Mouse (Mus musculus): ENCODE measurements around the gene Rad51b. TPM values are rescaled to one million over a fixed set of nuclear protein-coding genes. Genes with fewer than 3 reads are reported as not detected.
A peak's percentile ranks its signal among the peaks of the same experiment; 100 is the strongest.

The Rad51b gene
- polyA plus RNA-seq, 1 experiment from 2014 or later = 2.7 TPM

DNA sequence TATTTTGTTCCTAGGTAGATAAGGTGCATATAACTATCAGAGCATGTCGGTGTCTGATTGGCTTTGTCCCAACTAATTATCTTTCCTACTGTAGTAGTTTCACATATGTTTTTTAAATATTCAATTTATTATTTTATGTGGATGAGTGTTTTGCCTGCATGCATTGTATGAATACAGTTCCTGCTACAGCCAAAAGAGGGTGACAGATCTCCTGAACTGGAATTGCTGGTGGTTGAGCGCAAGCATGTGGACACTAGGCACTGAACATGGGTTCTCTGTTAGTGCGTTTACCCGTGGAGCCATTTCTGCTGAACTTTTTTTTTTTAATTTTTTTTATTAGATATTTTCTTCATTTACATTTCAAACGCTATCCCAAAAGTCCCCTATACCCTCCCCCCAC is 358.1 kb downstream of the Rad51b start:
- H3K9me3 ChIP-seq (ENCODE audit: control insufficient read depth, low read length) = no peaks in the 10 kb centered on the region
- H3K27ac ChIP-seq (ENCODE audit: low read depth, low read length) = no peak overlapping the region
- H3K27me3 ChIP-seq (replicated peaks; ENCODE audit: control insufficient read depth, insufficient read depth, low read length) = no peaks in the 10 kb centered on the region
- WGBS = 97% methylated on average over 5 of the region's 5 CpGs
- H3K36me3 ChIP-seq (ENCODE audit: control insufficient read depth, insufficient read depth, low read length) = no peaks in the 10 kb centered on the region
- H3K4me1 ChIP-seq (ENCODE audit: control insufficient read depth, insufficient read depth, low read depth, low read length) = no peaks in the 10 kb centered on the region
- H3K4me2 ChIP-seq (ENCODE audit: low read length) = no peak overlapping the region
- no peak overlapping the region for H3K4me3 ChIP-seq (ENCODE audit: low read length)
- ATAC-seq = no peak
- H3K9ac ChIP-seq (ENCODE audit: low read depth, low read length) = no peak overlapping the region

DNA sequence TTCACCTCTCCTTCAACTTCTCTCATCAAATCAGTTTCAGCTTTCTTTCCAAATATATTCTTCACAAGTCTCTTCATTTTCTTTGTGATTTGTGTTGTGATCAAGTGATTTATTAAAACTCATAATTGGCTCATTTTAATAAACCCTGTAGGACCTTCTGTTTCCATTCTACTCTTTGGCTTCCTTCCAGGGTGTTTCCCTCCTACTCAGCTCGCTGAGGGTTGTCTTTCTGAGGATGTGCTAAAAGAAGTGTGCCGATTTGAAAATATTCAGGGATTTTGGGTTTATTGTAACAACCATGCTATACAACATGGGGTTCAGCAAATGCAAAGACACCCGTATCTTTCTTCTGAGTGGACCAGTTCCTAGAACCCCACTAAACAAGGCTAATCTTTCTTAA is 361.8 kb downstream of the Rad51b start:
- no peak overlapping the region for H3K9ac ChIP-seq (ENCODE audit: low read depth, low read length)
- H3K4me1 ChIP-seq (ENCODE audit: control insufficient read depth, insufficient read depth, low read depth, low read length) = 0 out of 2 replicates have a peak, but pooled peaks cover 3% of the 10 kb centered on the region
- H3K27me3 ChIP-seq (replicated peaks; ENCODE audit: control insufficient read depth, insufficient read depth, low read length) = no peaks in the 10 kb centered on the region
- WGBS = 77% methylated on average over 3 of the region's 3 CpGs
- no peak overlapping the region for H3K4me3 ChIP-seq (ENCODE audit: low read length)
- no peaks in the 10 kb centered on the region for H3K36me3 ChIP-seq (ENCODE audit: control insufficient read depth, insufficient read depth, low read length)
- no peak overlapping the region for H3K4me2 ChIP-seq (ENCODE audit: low read length)
- no peaks in the 10 kb centered on the region for H3K9me3 ChIP-seq (ENCODE audit: control insufficient read depth, low read length)
- H3K27ac ChIP-seq (ENCODE audit: low read depth, low read length) = no peak overlapping the region
- ATAC-seq = no peak

DNA sequence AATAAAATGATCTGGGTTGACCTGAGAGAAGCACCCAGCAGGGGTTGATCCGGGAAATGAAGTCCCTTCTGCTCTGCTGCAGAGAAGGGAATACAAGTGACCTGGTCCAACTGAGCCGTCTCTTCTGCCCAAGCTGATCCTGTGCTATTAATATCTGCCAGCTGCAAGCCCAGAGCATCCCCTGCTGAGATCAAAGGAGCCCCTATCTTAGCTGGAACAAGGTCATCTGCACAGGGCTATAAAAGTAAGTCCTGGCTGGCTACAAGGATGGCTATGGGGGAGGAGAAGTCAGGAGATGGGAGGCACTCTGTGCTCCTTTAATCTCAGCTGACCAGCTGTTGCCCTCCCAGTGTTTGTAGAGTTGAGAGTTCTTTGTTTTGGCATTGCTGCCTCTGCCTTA is 364.2 kb downstream of the Rad51b start:
- no peaks in the 10 kb centered on the region for H3K36me3 ChIP-seq (ENCODE audit: control insufficient read depth, insufficient read depth, low read length)
- 0 out of 2 replicates have a peak, but pooled peaks have one; percentile 50 for ATAC-seq
- 7% methylated on average over 2 of the region's 2 CpGs for WGBS
- H3K27me3 ChIP-seq (replicated peaks; ENCODE audit: control insufficient read depth, insufficient read depth, low read length) = no peaks in the 10 kb centered on the region
- H3K27ac ChIP-seq (ENCODE audit: low read depth, low read length) = no peak overlapping the region; the same call in 1 of the 2 replicates
- 0 out of 2 replicates have a peak, but pooled peaks cover 3% of the 10 kb centered on the region for H3K4me1 ChIP-seq (ENCODE audit: control insufficient read depth, insufficient read depth, low read depth, low read length)
- no peak overlapping the region for H3K4me2 ChIP-seq (ENCODE audit: low read length)
- H3K9ac ChIP-seq (ENCODE audit: low read depth, low read length) = no peak overlapping the region
- no peak overlapping the region for H3K4me3 ChIP-seq (ENCODE audit: low read length)
- no peaks in the 10 kb centered on the region for H3K9me3 ChIP-seq (ENCODE audit: control insufficient read depth, low read length)

DNA sequence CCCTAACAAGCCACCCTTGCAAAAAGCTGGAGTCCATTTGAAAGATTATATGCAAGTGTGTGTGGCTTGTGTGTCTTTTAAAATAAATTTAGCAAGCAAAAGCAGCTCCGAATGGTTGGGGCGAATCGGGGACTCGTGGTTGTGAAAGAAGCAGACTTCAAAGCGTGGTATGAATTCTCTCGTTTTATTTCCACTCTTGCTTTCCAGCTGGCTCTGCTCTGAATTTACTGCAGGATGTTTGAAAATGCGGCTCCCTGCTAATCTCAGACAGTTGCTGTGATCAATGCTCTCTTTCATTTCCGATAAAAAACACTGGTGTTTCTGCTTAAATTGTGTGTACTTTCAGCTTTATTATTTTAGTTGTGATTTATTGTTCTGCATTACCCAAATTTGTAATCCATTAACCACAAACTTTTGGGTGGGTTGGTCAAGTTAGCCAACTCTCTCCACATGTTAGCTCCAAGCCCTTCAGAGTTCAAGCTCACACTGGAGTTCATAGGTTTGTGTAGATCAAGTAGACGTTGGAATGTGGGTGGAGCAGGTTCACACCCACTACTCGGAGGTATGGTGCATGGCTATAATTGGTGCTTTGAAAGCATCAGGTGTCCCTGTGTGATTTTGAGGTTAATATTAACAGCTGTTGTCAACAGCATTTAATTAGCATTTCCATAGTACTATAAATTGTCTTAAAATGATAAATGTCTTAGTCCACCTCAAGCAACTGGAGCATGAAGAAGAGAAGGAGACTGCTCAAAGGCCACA is 366.2 kb downstream of the Rad51b start:
- Histone ChIP-seq H3K27ac (ENCODE audit: low read depth, low read length) (no peak overlapping the region), H3K9ac (ENCODE audit: low read depth, low read length) (no peak overlapping the region), H3K4me1 (ENCODE audit: control insufficient read depth, insufficient read depth, low read depth, low read length) (0 out of 2 replicates have a peak, but pooled peaks cover 3% of the 10 kb centered on the region), H3K4me3 (ENCODE audit: low read length) (no peak overlapping the region), H3K9me3 (ENCODE audit: control insufficient read depth, low read length) (no peaks in the 10 kb centered on the region), H3K4me2 (ENCODE audit: low read length) (no peak overlapping the region), H3K27me3 (replicated peaks; ENCODE audit: control insufficient read depth, insufficient read depth, low read length) (no peaks in the 10 kb centered on the region), H3K36me3 (ENCODE audit: control insufficient read depth, insufficient read depth, low read length) (no peaks in the 10 kb centered on the region)
- ATAC-seq = no peak
- WGBS = 63% methylated on average over 10 of the region's 10 CpGs

DNA sequence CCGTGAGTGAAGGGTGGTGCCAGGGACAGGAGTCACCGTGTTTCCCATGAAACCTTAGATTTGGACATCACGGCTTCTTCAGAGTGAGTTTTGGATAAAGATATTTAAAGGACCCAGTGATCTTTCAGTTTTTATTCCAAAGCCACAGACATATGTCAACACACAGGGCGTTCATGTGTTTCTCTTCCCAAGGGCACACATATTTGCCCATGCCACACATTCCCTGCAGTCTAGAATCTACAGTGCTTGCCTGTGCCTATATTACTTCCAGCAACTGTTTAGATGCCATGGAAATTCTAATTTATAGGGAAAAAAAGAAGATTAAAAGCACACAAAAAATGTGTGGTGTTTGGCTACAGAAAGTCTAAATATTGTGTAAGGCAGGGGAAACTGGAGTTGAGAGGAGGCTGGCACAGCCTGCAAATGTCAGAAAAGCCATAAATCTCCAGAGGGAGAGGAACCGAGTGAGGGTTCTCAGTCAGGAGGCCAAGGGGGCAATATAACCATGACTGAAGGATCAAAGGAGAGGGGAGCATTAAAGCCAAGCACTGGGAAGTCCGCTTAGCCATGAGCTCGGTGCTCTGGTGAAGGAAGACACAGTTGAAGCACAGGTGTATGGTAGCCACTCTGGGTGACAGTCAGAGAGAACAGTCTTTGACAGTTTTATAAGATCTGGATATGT is 367.0 kb downstream of the Rad51b start:
- no peak overlapping the region for H3K27ac ChIP-seq (ENCODE audit: low read depth, low read length)
- WGBS = 70% methylated on average over 7 of the region's 7 CpGs

DNA sequence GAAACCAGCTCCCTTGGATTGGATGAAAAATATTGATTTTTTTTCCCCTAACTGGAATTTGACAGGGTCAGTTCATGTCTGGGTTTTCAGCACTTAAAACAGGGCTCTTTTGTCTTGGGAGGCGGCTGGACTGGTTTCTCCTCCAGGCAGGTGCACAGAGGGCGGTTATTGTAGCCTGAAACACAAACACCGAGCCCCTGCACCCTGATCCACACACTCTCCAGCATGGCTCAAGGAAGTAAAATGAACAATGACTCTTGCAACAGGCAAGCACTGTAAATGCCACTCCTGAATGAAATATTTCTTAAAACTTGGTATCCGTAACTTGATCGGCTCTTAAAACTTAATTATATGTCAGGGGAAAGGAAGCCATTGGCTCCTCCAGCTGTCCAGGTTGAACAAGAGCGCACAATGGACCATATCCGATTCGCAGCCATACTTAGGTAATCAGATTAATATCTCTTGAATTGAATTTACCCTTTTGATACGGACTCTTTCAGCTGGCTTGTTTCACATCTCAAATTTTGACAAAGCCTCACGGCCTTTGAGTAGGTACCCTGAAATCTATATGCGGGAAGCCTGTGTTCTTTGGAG is 377.9 kb downstream of the Rad51b start:
- no peak overlapping the region for H3K27ac ChIP-seq (ENCODE audit: low read depth, low read length)
- WGBS = 83% methylated on average over 11 of the region's 11 CpGs
- no peaks in the 10 kb centered on the region for H3K9me3 ChIP-seq (ENCODE audit: control insufficient read depth, low read length)
- ATAC-seq = no peak
- no peaks in the 10 kb centered on the region for H3K27me3 ChIP-seq (replicated peaks; ENCODE audit: control insufficient read depth, insufficient read depth, low read length)
- no peak overlapping the region for H3K4me2 ChIP-seq (ENCODE audit: low read length)
- H3K4me1 ChIP-seq (ENCODE audit: control insufficient read depth, insufficient read depth, low read depth, low read length) = no peaks in the 10 kb centered on the region
- no peaks in the 10 kb centered on the region for H3K36me3 ChIP-seq (ENCODE audit: control insufficient read depth, insufficient read depth, low read length)
- H3K4me3 ChIP-seq (ENCODE audit: low read length) = no peak overlapping the region
- H3K9ac ChIP-seq (ENCODE audit: low read depth, low read length) = no peak overlapping the region

More for the DNA sequence above, 367.0 kb downstream of the Rad51b start:
- Histone ChIP-seq H3K9ac (ENCODE audit: low read depth, low read length) (no peak overlapping the region), H3K27me3 (replicated peaks; ENCODE audit: control insufficient read depth, insufficient read depth, low read length) (no peaks in the 10 kb centered on the region), H3K4me3 (ENCODE audit: low read length) (no peak overlapping the region), H3K4me1 (ENCODE audit: control insufficient read depth, insufficient read depth, low read depth, low read length) (0 out of 2 replicates have a peak, but pooled peaks cover 3% of the 10 kb centered on the region), H3K36me3 (ENCODE audit: control insufficient read depth, insufficient read depth, low read length) (no peaks in the 10 kb centered on the region), H3K9me3 (ENCODE audit: control insufficient read depth, low read length) (no peaks in the 10 kb centered on the region), H3K4me2 (ENCODE audit: low read length) (no peak overlapping the region)
- no peak for ATAC-seq

DNA sequence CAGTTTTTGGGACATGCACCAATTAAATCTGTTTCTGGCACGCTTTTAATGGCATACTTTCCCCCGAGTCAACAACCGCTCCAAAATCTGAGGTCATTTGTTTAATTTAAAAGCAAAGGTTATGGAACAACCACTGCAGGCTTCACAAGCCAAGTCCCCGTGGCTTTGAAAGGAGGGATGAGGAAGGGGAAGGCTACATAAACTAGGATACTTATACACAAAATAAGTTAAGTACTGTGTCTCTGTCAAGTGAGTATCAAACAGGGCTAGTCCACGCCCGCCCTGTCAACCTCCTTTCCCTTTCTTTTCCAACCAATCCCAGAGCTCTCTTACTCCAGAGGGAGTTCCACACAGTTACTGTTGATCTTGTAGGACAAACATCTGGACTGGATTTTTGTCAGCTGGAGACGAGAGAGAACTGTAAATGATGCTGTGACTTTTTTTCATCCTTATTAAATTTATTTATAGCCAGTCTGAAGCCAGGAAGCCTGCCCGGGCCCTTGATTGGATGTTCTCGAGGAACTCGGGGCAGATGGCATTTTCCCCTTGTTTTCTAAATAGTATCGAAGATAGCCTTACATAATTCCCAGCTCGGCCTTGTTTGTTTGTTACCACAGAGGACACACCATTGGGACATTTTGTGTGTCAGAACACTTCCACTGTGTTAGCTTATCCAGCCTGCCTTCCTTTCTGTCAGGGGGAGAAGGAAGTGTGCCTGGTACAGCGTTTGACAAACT is 378.5 kb downstream of the Rad51b start:
- no peak for ATAC-seq
- no peak overlapping the region for H3K27ac ChIP-seq (ENCODE audit: low read depth, low read length)
- H3K9ac ChIP-seq (ENCODE audit: low read depth, low read length) = no peak overlapping the region
- H3K4me3 ChIP-seq (ENCODE audit: low read length) = no peak overlapping the region
- no peak overlapping the region for H3K4me2 ChIP-seq (ENCODE audit: low read length)
- H3K36me3 ChIP-seq (ENCODE audit: control insufficient read depth, insufficient read depth, low read length) = no peaks in the 10 kb centered on the region
- no peaks in the 10 kb centered on the region for H3K9me3 ChIP-seq (ENCODE audit: control insufficient read depth, low read length)
- no peaks in the 10 kb centered on the region for H3K4me1 ChIP-seq (ENCODE audit: control insufficient read depth, insufficient read depth, low read depth, low read length)
- WGBS = 76% methylated on average over 13 of the region's 13 CpGs
- H3K27me3 ChIP-seq (replicated peaks; ENCODE audit: control insufficient read depth, insufficient read depth, low read length) = no peaks in the 10 kb centered on the region

DNA sequence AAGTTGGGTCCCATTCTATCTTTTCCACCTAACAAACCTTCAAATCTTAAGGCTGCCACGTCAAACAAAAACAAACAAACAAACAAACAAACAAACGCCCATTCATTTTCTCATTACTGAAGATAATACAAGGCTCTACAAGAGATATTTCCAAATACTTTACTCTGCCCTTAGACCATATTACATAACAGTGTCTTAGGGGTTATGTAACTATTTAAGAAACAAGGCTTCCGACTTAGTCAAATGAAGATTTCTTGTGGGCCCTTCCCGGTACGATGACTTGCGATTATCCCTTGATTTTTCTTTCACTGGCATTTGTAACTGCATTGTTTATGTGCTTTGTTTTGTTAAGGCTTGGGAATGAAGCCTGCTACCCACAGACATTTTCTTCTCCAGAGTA is 379.2 kb downstream of the Rad51b start:
- Histone ChIP-seq H3K27me3 (replicated peaks; ENCODE audit: control insufficient read depth, insufficient read depth, low read length) (no peaks in the 10 kb centered on the region), H3K9ac (ENCODE audit: low read depth, low read length) (no peak overlapping the region), H3K4me1 (ENCODE audit: control insufficient read depth, insufficient read depth, low read depth, low read length) (no peaks in the 10 kb centered on the region), H3K36me3 (ENCODE audit: control insufficient read depth, insufficient read depth, low read length) (no peaks in the 10 kb centered on the region), H3K4me3 (ENCODE audit: low read length) (no peak overlapping the region), H3K9me3 (ENCODE audit: control insufficient read depth, low read length) (no peaks in the 10 kb centered on the region), H3K4me2 (ENCODE audit: low read length) (no peak overlapping the region), H3K27ac (ENCODE audit: low read depth, low read length) (no peak overlapping the region)
- ATAC-seq = no peak
- WGBS = 90% methylated on average over 6 of the region's 6 CpGs

DNA sequence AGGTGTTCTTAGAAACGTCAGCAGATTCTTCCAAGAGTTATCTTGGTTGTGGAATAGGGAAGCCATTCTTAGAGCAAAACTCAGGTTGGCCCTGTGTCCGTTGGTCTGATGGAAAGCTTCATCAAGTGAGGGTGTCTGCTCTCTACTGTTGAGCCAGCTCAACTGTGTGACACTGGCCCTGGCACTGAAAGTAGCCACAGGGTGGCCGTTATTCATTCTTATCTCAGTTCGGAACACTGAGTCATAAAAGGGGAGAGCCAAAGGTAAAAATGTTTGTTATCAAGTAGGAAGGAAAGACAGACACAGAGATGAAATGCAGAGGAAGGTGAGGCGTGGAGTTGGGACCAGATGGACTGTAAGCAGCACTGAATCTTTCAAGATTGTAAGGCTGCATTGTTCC is 379.8 kb downstream of the Rad51b start:
- WGBS = 86% methylated on average over 5 of the region's 5 CpGs
- Histone ChIP-seq H3K36me3 (ENCODE audit: control insufficient read depth, insufficient read depth, low read length) (no peaks in the 10 kb centered on the region), H3K4me3 (ENCODE audit: low read length) (no peak overlapping the region), H3K27me3 (replicated peaks; ENCODE audit: control insufficient read depth, insufficient read depth, low read length) (no peaks in the 10 kb centered on the region), H3K4me2 (ENCODE audit: low read length) (no peak overlapping the region), H3K9me3 (ENCODE audit: control insufficient read depth, low read length) (no peaks in the 10 kb centered on the region), H3K27ac (ENCODE audit: low read depth, low read length) (no peak overlapping the region), H3K9ac (ENCODE audit: low read depth, low read length) (no peak overlapping the region), H3K4me1 (ENCODE audit: control insufficient read depth, insufficient read depth, low read depth, low read length) (no peaks in the 10 kb centered on the region)
- ATAC-seq = no peak
